Mouse (Mus musculus): ENCODE measurements around the gene Tigd3. TPM values are rescaled to one million over a fixed set of nuclear protein-coding genes. Genes with fewer than 3 reads are reported as not detected.

Tigd3 gene
- polyA plus RNA-seq, 1 experiment from 2014 or later, result 11.1 TPM

DNA sequence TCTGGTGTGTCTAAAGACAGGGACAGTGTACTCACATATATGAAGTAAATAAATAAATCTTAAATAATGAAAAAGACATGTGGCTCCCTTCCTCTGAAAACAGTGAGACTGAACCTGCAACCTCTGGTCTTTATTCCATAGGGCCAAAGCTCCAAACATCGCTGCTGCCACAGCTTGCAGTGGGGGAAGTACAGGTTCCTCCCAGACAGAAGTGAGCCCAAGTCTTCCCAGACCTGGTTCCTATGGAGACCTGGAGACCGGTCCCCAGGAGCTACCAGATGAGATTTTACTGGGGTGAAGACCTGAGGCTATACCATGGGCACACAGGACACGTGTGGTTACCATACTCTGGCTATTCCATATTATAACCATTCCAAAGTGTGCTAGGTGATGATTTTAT, 43.1 kb downstream of the Tigd3 start:
- Histone ChIP-seq H3K36me3 (peaks cover 24% of the 10 kb centered on the region), H3K27ac (replicated peaks) (no peak overlapping the region), H3K27me3 (no peaks in the 10 kb centered on the region), H3K4me1 (peaks cover 47% of the 10 kb centered on the region), H3K9ac (replicated peaks) (no peak overlapping the region), H3K9me3 (no peaks in the 10 kb centered on the region), H3K4me3 (no peak overlapping the region), H3K4me2 (replicated peaks) (no peak overlapping the region)
- 89% methylated on average over 3 of the region's 3 CpGs for WGBS
- ATAC-seq (ENCODE audit: low FRiP score, low read depth), result no peak

GRCm38 (mm10) chr19:5849843-5850527, 44.0 kb downstream of the Tigd3 start:
- ATAC-seq (ENCODE audit: low FRiP score, low read depth), result peak; percentile 21; the same call in 1 of the 2 replicates
- Histone ChIP-seq H3K4me2 (replicated peaks) (no peak overlapping the region), H3K27ac (replicated peaks) (no peak overlapping the region; the same call in 1 of the 2 replicates), H3K27me3 (0 out of 2 replicates have a peak, but pooled peaks cover under 1% of the 10 kb centered on the region), H3K9me3 (no peaks in the 10 kb centered on the region), H3K36me3 (peaks cover 17% of the 10 kb centered on the region), H3K4me3 (no peak overlapping the region), H3K9ac (replicated peaks) (no peak overlapping the region), H3K4me1 (peaks cover 54% of the 10 kb centered on the region)
- WGBS, result 30% methylated on average over 11 of the region's 11 CpGs

GRCm38 (mm10) chr19:5848826-5849672, 44.9 kb downstream of the Tigd3 start:
- Histone ChIP-seq H3K27me3 (peaks cover 5% of the 10 kb centered on the region; the same call in 1 of the 2 replicates), H3K9me3 (no peaks in the 10 kb centered on the region), H3K4me1 (peaks cover 63% of the 10 kb centered on the region), H3K9ac (replicated peaks) (peak overlapping the region; percentile 25; the same call in 1 of the 2 replicates), H3K36me3 (peaks cover 14% of the 10 kb centered on the region), H3K4me2 (replicated peaks) (peak overlapping the region; percentile 1; the same call in 1 of the 2 replicates), H3K4me3 (no peak overlapping the region), H3K27ac (replicated peaks) (peak overlapping the region; percentile 98)
- WGBS, result 47% methylated on average over 13 of the region's 13 CpGs
- no peak for ATAC-seq (ENCODE audit: low FRiP score, low read depth)

- Histone ChIP-seq H3K36me3 (peaks cover 14% of the 10 kb centered on the region), H3K4me2 (replicated peaks) (peak overlapping the region; percentile 62; the same call in 1 of the 2 replicates), H3K4me3 (no peak overlapping the region), H3K9ac (replicated peaks) (peak overlapping the region; percentile 53), H3K27me3 (peaks cover 5% of the 10 kb centered on the region; the same call in 1 of the 2 replicates), H3K9me3 (no peaks in the 10 kb centered on the region), H3K27ac (replicated peaks) (peak overlapping the region; percentile 98), H3K4me1 (peaks cover 70% of the 10 kb centered on the region)
- 66% methylated on average over 14 of the region's 14 CpGs for WGBS
- ATAC-seq (ENCODE audit: low FRiP score, low read depth), result no peak
Observed at GRCm38 (mm10) chr19:5848032-5848825, 45.7 kb downstream of the Tigd3 start.

DNA sequence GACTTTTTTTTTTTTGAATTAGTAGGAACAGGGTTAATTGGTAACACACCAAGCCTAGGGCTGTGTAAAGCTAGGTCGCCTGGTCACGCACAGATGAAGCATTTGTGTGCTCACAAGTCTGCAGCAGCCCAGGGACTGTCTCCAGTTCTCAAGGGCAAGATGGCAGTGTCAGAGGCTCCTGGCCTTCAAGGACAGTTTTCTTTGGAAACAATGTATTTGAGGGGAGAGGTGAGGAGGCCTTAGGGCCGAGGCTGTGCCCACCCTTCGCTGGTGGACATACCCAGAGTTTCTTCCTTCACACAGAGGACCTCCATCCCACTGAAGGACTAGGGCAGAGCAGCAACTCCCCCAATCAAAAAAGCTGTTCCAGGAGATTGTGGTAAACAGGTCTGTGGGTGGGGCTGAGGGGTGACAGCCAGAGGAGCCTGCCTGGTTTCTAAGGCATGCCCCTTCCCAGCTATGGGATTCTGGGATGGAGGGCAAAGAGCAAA, 46.6 kb downstream of the Tigd3 start:
- ATAC-seq (ENCODE audit: low FRiP score, low read depth), result no peak
- Histone ChIP-seq H3K4me2 (replicated peaks) (peak overlapping the region; percentile 62), H3K27ac (replicated peaks) (peak overlapping the region; percentile 98), H3K9me3 (no peaks in the 10 kb centered on the region), H3K9ac (replicated peaks) (peak overlapping the region; percentile 53), H3K4me1 (peaks cover 79% of the 10 kb centered on the region), H3K36me3 (peaks cover 10% of the 10 kb centered on the region), H3K4me3 (no peak overlapping the region), H3K27me3 (peaks cover 5% of the 10 kb centered on the region; the same call in 1 of the 2 replicates)
- WGBS, result 44% methylated on average over 4 of the region's 4 CpGs

GRCm38 (mm10) chr19:5846557-5847305, 47.2 kb downstream of the Tigd3 start:
- Histone ChIP-seq H3K9me3 (no peaks in the 10 kb centered on the region), H3K4me3 (peak overlapping the region; percentile 32), H3K9ac (replicated peaks) (peak overlapping the region; percentile 53), H3K4me1 (peaks cover 81% of the 10 kb centered on the region), H3K36me3 (peaks cover 3% of the 10 kb centered on the region; the same call in 1 of the 2 replicates), H3K27me3 (peaks cover 5% of the 10 kb centered on the region; the same call in 1 of the 2 replicates), H3K4me2 (replicated peaks) (peak overlapping the region; percentile 62), H3K27ac (replicated peaks) (peak overlapping the region; percentile 98)
- 6% methylated on average over 15 of the region's 16 CpGs for WGBS
- peak; percentile 85 for ATAC-seq (ENCODE audit: low FRiP score, low read depth)

GRCm38 (mm10) chr19:5846154-5846553, 47.8 kb downstream of the Tigd3 start:
- H3K4me1 ChIP-seq, result peaks cover 82% of the 10 kb centered on the region
- peak overlapping the region; percentile 98 for H3K27ac ChIP-seq (replicated peaks)
- WGBS, result under 1% methylated on average over 7 of the region's 7 CpGs
- H3K36me3 ChIP-seq, result no peaks in the 10 kb centered on the region
- H3K27me3 ChIP-seq, result peaks cover 5% of the 10 kb centered on the region; the same call in 1 of the 2 replicates
- no peaks in the 10 kb centered on the region for H3K9me3 ChIP-seq
- peak overlapping the region; percentile 32 for H3K4me3 ChIP-seq
- H3K4me2 ChIP-seq (replicated peaks), result peak overlapping the region; percentile 62
- ATAC-seq (ENCODE audit: low FRiP score, low read depth), result peak; percentile 70
- peak overlapping the region; percentile 53 for H3K9ac ChIP-seq (replicated peaks)

- peak; percentile 59 for ATAC-seq (ENCODE audit: low FRiP score, low read depth)
- peak overlapping the region; percentile 62 for H3K4me2 ChIP-seq (replicated peaks)
- WGBS, result 8% methylated on average over 45 of the region's 45 CpGs
Observed at GRCm38 (mm10) chr19:5845319-5846135, 48.4 kb downstream of the Tigd3 start.

GRCm38 (mm10) chr19:5844831-5845318, 49.1 kb downstream of the Tigd3 start:
- Histone ChIP-seq H3K4me3 (peak overlapping the region; percentile 32; the same call in 1 of the 2 replicates), H3K27me3 (peaks cover 5% of the 10 kb centered on the region; the same call in 1 of the 2 replicates), H3K4me1 (peaks cover 84% of the 10 kb centered on the region), H3K9me3 (no peaks in the 10 kb centered on the region), H3K4me2 (replicated peaks) (peak overlapping the region; percentile 62), H3K9ac (replicated peaks) (no peak overlapping the region), H3K27ac (replicated peaks) (peak overlapping the region; percentile 98), H3K36me3 (no peaks in the 10 kb centered on the region)
- WGBS, result 85% methylated on average over 12 of the region's 12 CpGs
- no peak for ATAC-seq (ENCODE audit: low FRiP score, low read depth)

More at GRCm38 (mm10) chr19:5845319-5846135, 48.4 kb downstream of the Tigd3 start:
- no peaks in the 10 kb centered on the region for H3K36me3 ChIP-seq
- no peaks in the 10 kb centered on the region for H3K9me3 ChIP-seq
- peak overlapping the region; percentile 53 for H3K9ac ChIP-seq (replicated peaks)
- peaks cover 84% of the 10 kb centered on the region for H3K4me1 ChIP-seq
- H3K4me3 ChIP-seq, result peak overlapping the region; percentile 32
- peaks cover 5% of the 10 kb centered on the region; the same call in 1 of the 2 replicates for H3K27me3 ChIP-seq
- peak overlapping the region; percentile 98 for H3K27ac ChIP-seq (replicated peaks)

Data from midbrain, embryonic 12.5 days (tissue).